Mouse (Mus musculus): ENCODE data around the gene Samd11.

Gene Samd11

GRCm38 (mm10) chr4:156213134-156213533 is 42.3 kb downstream of the Samd11 start:
- DNase-seq (ENCODE audit: low spot score) = no peak

- DNase-seq (ENCODE audit: low spot score) = no peak
Observed at GRCm38 (mm10) chr4:156209963-156210635, 45.4 kb downstream of the Samd11 start.

DNA sequence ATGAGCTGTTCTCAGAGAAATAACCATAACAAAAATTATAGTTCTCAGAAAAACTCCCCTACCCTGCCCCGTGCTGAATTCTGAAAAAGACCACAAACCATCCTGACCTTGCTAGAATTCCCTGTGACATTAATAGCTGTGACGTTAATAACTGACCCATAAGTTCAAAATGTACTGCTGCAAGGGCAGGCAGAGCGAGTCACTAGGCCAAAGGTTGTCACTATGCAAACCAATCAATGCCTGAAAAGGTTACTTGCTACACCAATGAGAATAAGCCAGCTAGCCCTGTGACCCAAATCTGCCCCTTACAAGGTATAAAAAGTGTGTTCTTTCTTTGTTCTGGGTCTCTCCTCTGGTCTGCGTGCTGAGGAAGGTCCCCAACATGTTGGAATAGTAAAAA is 46.6 kb downstream of the Samd11 start:
- DNase-seq (ENCODE audit: low spot score) = no peak

DNA sequence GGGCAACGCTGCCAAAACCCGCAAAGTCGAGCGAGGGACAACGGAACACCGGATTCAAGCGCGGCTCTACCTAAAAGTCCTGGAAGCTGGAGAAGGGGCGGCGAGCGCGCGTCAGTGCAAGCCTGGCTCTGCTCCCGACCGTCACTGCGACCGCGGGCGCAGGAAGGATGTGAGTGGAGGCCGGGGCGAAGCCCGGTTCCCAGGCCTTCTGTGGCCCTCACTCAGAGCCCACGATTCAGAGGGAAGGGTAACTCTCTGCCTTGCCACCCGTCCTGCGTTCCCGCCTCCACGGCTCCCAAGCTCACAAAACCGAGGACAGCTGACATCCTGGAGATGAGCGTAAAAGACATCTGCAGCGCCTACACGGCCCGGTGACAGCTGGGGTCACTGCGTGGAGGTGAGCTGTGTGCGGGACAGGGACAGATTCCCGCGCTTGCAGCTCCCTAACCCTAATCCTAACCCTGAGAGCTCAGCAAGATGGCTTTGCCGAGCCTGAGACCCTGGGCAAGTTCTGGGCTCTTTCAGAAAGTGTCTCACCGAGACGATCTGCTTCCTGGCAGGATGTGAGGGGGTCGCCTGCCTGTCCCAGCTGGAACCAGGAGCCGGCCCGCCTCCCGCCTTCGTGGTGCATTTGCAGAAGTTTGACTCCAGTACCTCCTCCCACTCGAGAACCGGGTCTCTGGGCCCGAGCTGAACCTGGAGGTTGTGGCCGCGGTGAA is 51.9 kb downstream of the Samd11 start:
- no peak for DNase-seq (ENCODE audit: low spot score)

GRCm38 (mm10) chr4:156203001-156203412 is 52.5 kb downstream of the Samd11 start, which contains the start of gene AW011738:
Gene AW011738, plus strand, starts transcription at chr4:156203304.
- peak; percentile 82 for DNase-seq (ENCODE audit: low spot score)

GRCm38 (mm10) chr4:156202462-156202893 is 53.0 kb downstream of the Samd11 start:
- no peak for DNase-seq (ENCODE audit: low spot score)

DNA sequence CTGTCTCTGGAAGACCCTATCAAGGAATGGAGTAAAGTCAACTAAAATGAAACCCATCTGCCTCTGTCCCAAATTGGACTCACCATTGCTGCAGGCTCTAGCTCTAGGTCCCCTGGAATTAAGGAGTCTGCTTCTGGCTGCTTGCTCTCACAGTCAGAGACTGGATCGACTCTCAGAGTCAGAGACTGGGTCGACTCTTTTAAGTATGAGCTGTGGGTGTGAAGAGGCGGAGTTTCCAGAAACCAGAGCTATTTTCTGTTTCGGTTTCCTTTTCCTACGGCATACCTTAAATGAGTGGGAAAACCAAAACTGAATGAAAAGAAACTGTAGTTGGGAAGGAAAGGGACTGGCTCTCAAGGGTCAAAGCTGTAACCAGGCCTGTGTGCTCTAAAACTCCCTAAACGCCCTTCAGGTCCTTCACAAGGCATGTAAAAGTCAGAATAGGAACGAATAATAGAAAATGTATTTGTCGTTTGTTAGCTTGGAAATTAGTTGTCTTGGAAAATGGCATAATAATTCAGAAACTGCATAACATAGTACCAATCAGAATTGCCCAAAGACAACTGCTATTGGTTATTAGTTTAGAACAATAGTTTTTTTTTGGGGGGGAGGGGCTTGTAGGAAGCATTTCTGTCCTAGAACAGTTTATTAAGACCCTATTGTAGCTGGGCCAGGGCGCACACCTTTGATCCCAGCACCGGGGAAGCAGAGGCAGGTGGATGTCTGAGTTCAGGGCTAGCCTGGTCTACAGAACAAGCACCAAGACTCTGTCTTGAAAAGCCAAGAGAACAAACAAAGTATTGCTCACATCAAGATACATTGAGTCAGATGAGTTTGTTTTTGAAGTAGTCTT is 54.6 kb downstream of the Samd11 start, which contains the start of gene Isg15:
Gene Isg15 (minus strand): TSS at position 196 of the 853 bp plus-strand sequence.
- peak; percentile 64 for DNase-seq (ENCODE audit: low spot score)

GRCm38 (mm10) chr4:156197829-156198205 is 57.6 kb downstream of the Samd11 start:
- DNase-seq (ENCODE audit: low spot score) = peak; percentile 91

GRCm38 (mm10) chr4:156197131-156197828 is 58.2 kb downstream of the Samd11 start, which contains the start of gene Agrn:
Gene Agrn, minus strand, starts transcription at chr4:156197488.
- peak; percentile 65 for DNase-seq (ENCODE audit: low spot score)
